Mouse (Mus musculus) liver, adult 2 months (tissue): ENCODE results near the gene Mllt10.

ENCODE experiments used
- CTCF ChIP-seq: fragments of 200-500 bp; IDR thresholded peaks from 2 replicates; pipeline ENCODE4 v1.5.1; 2011; ENCODE audit warnings: low read depth, low read length, control low read depth
- POLR2A ChIP-seq: fragments of 200-500 bp; IDR thresholded peaks from 2 replicates; pipeline ENCODE4 v1.6.1; 2011; ENCODE audit warnings: low read length, control low read depth; ENCODE audit not compliant: insufficient read depth; ENCODE audit errors: extremely low read depth

DNA sequence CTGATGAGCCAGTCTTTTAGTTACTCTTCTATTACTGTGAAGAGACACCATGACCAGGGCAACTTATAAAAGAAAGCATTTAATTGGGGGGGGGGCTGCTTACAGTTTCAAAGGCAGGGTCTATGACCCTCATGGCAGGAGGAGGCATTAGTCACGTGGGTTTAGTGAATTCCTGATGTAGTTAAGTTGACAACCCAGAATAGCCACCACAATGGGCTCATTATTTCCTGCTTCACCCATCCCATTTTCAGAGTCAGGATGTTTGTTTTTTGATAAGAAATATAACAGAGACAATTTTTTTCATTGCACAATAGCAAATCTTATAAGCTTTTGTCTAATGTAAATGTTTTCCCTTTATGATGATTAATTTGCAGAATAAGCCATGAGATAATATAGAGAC, 120.2 kb downstream of the Mllt10 start:
- TF ChIP-seq CTCF (no peak), POLR2A (no peak)
